Mouse (Mus musculus): ENCODE data around the gene Myocos.

DNA sequence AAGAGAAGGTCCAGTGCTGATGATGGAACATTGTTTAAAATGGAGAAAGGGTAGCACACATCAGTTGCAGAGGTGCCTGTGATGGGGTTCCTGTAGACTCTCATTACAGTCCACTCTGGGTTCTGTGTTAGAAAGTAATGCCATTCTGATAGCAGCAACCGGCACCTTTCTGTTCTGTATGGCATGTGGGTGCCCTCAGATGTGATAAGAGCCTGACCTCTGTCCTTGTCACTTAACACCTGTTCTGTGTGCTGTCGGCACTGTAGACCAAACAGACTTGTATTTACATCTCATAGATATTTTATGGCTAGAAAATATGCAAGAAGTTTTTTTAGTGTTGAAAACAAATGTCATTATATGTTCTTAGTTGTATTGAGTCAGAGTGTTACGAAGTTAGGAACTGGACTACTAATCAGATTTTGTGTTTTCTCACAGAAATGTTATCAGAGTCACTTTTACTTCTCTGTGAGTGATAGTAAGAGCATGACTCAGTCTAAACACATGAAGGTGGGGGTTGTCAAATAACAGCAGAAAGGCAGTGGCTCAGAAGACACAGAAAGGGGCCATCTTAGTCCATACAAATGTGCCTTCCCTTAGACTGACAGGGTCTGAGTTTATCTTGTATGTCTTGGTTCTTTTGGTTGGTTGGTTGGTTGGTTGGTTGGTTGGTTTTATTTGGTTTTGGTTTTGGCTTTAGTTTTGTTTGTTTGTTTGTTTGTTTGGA lies 60.5 kb downstream of the Myocos start:
- no peak for TF ChIP-seq CTCF (IDR thresholded peaks at IDR 0.05; ENCODE audit: low read depth, low read length)
- TF ChIP-seq POLR2A (IDR thresholded peaks at IDR 0.05; ENCODE audit: insufficient read depth, low read length), result no peak
- no peak for TF ChIP-seq EP300 (IDR thresholded peaks at IDR 0.05; ENCODE audit: insufficient read depth, low read depth, low read length)
